Mouse (Mus musculus): ENCODE data around the gene Zfp74.

Zfp74 gene

GRCm38 (mm10) chr7:29944201-29944600, 9.7 kb downstream of the Zfp74 start:
- no peak for DNase-seq (ENCODE audit: low read depth, low spot score)

DNA sequence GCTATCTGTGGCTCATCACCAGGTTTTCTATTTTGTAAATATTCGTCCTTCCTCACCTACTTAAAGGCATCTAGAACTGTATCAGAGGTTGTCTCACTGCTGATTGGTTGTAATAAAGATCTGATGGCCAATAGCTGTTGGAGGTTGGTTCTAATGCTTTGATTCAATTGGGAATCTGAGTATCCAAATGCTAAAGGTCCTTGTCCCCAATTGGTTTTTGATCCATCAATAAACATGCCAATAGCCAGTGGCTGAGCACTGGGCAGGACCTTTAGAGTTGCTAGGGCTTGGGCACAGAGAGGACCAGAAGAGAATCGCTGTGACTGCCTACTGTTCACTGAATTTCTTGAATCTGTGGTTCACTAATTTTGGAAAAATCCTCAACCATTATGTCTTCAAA, 10.2 kb downstream of the Zfp74 start:
- DNase-seq (ENCODE audit: low read depth, low spot score): no peak

DNA sequence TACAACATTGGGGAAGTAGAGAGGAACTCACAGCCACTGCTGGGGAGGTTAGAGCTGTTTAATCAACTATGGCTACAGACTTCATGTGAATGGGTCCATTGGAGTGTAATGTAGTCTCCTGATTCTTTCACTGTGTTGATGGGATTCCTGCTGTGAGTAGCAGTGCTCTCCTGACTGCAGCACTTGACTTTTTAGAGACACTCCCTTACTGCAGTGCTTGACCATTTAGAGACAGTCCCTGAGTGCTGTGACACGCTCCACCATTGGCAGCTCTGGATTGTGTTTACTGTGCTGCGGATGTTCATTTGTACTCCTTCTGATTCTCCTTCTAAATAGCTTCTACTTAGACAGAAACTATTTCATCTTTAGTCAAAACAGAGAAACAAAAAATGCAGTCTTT, 11.1 kb downstream of the Zfp74 start:
- DNase-seq (ENCODE audit: low read depth, low spot score): no peak

GRCm38 (mm10) chr7:29941027-29941426, 12.9 kb downstream of the Zfp74 start:
- no peak for DNase-seq (ENCODE audit: low read depth, low spot score)

- no peak for DNase-seq (ENCODE audit: low read depth, low spot score)
Observed at GRCm38 (mm10) chr7:29938856-29939255, 15.0 kb downstream of the Zfp74 start.

DNA sequence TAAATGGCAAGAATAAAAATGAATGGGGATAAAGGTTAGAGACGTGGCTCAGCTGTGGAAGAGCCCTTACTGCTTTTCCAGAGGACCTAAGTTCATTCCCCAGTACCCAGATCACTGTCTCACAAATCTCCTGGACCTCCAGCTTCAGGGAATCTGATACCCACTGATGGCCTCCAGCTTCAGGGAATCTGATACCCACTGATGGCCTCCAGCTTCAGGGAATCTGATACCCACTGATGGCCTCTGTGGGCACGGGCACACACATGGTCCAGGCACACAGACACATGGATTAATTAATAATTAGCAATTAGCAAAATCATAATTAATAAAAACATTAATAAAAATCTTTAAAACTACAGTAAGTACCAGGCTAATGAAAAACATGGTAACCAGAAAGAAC, 31.1 kb downstream of the Zfp74 start:
- no peak for DNase-seq (ENCODE audit: low read depth, low spot score)

DNA sequence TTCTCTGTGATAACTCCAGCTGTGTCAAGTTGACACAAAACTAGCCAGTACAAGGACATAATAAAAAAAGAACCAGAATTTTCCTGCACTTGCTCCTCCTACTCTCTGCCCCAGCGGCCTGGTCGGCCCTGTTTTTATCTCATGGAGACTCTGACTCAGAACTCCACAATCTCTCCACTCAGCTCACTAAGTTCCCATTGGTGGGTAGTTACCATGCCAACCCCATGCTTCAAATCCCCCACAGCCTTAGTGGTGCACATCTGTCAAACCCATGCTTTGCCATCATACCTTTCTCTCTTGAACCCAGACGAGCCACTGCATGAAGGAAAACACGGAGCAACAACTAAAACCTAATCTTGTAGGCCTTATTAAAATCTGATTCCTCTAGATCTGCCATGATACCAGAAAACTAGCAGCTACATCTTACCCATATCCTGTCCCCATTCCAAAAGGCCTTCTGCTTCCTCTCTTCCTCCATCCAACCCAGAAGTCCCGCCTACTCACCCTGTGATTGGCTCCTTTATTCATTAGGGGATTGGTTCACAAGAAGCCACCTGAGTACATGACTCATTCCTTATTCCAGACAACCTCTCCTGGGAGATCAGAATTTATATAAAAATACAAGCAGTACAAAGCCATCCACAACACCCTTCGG, 32.3 kb downstream of the Zfp74 start:
- no peak for DNase-seq (ENCODE audit: low read depth, low spot score)

GRCm38 (mm10) chr7:29918062-29918453, 35.8 kb downstream of the Zfp74 start:
- no peak for DNase-seq (ENCODE audit: low read depth, low spot score)

- DNase-seq (ENCODE audit: low read depth, low spot score): no peak
Observed at GRCm38 (mm10) chr7:29917371-29918061, 36.4 kb downstream of the Zfp74 start.

DNA sequence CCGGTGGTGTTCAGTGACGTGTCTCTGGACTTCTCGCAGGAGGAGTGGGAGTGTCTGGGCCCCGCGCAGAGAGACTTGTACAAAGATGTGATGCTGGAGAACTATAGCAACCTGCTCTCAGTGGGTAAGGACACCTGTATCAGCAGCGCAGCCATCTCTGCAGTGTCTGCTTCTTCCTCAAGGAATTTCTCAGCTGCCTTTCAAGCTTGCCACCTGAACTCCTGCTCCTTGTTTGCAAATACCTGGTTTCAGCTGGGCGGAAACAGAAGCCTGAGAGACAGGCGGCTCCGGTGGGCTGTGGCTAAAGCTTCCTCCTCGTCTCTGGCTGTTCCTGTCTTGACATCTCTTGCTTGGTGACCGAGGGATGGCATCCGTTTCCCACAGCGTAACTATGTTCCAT, 41.7 kb downstream of the Zfp74 start:
- DNase-seq (ENCODE audit: low read depth, low spot score): no peak

GRCm38 (mm10) chr7:29910252-29910651, 43.6 kb downstream of the Zfp74 start:
- DNase-seq (ENCODE audit: low read depth, low spot score): no peak

GRCm38 (mm10) chr7:29908130-29908950, 45.5 kb downstream of the Zfp74 start, which contains the start of gene Zfp383:
Zfp383 (plus strand) TSS chr7:29908223.
- DNase-seq (ENCODE audit: low read depth, low spot score): peak; percentile 83

DNA sequence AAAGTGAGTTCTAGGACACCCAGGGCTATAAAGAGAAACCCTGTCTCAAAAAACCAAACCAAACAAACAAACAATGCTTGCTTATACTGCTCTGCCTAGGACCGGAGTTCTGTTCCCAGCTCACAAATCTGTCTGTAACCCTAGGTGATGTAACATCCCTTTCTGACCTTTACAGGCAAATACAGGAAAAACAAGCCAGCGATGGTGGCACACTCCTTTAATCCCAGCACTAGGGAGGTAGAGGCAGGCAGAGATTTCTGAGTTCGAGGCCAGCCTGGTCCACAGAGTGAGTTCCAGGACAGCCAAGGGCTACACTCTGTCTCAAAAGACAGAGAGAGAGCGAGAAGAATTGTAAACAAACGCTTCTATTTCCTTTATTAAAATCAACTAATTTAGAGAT, 46.7 kb downstream of the Zfp74 start:
- no peak for DNase-seq (ENCODE audit: low read depth, low spot score)

- no peak for DNase-seq (ENCODE audit: low read depth, low spot score)
Observed at GRCm38 (mm10) chr7:29906682-29907058, 47.2 kb downstream of the Zfp74 start.

GRCm38 (mm10) chr7:29905966-29906681, 47.8 kb downstream of the Zfp74 start, which contains the start of gene Zfp27:
Zfp27 (minus strand) TSS chr7:29906572.
- peak; percentile 93 for DNase-seq (ENCODE audit: low read depth, low spot score)

DNA sequence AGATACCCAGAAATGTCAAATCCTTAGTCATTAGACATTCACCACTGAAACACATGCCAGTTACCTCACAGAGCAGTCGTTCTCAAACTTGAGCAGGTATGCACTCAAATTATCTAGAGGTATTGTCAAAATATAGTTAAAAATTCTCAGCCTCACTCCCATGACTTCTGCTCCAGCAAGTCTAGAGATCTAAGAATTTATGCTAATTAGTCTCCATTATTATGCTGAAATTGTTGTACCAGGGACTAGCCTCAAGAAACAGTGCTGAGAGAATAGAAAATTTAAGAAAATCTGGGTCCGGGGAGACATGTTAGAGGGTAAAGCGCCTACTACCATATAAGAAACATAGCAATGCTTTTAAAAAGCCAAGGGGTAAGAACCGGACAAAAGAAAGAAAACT, 49.8 kb downstream of the Zfp74 start:
- no peak for DNase-seq (ENCODE audit: low read depth, low spot score)

DNA sequence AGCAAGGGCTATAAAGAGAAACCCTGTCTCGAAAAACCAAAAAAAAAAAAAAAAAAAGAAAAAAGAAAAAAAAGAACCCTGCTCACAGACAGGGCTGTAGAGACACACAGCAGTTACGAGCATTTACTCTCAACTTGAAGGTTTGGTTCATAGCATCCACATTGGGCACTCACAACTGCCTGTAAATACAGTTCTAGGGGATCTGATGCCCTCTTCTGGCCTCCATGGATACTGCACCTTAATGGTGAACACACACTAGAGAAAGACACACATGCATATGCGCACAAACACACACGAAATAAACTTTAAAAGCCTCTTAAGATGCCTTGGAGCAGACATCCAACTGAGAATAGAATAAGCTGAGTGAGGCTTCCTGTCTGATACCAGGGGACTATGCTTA, 55.5 kb downstream of the Zfp74 start:
- peak; percentile 7 for DNase-seq (ENCODE audit: low read depth, low spot score)

- no peak for DNase-seq (ENCODE audit: low read depth, low spot score)
Observed at GRCm38 (mm10) chr7:29892756-29893155, 61.1 kb downstream of the Zfp74 start.

- DNase-seq (ENCODE audit: low read depth, low spot score): no peak
Observed at GRCm38 (mm10) chr7:29890501-29890900, 63.4 kb downstream of the Zfp74 start.

DNA sequence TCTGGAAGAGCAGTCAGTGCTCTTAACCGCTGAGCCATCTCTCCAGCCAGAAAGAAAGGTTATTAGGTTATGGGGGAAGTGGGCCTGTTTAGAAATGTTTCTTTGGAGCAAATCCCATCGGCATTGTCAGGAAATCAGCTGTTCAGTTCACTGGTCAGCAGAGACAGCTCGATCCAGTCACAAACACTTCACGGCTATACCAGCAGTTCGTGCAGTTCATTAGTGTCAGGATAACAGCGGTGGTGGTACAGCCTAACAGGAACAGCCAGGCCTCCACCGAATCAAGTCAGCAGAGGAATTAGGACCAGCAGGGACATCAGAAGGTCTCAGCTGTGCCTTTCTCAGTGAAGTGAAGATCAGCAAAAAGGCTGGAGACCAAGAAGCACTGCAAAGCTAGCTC, 73.0 kb downstream of the Zfp74 start:
- DNase-seq (ENCODE audit: low read depth, low spot score): no peak
